Mouse (Mus musculus): Measurements from ENCODE around the gene Rab31.
"Not testable (repeated sequence)": the region's sequence is repeated elsewhere in the genome, so short reads cannot be mapped to it uniquely, and the experiment has no call there.

The Rab31 gene

GRCm38 (mm10) chr17:65639144-65639543 is 133.4 kb downstream of the Rab31 start:
- intact Hi-C loops (cut with DNase I): no loop called here

GRCm38 (mm10) chr17:65635715-65636360 is 136.7 kb downstream of the Rab31 start:
- intact Hi-C loops (cut with DNase I): no loop called here

- intact Hi-C loops (cut with DNase I): no loop called here
Observed at GRCm38 (mm10) chr17:65629943-65630342, 142.6 kb downstream of the Rab31 start.

DNA sequence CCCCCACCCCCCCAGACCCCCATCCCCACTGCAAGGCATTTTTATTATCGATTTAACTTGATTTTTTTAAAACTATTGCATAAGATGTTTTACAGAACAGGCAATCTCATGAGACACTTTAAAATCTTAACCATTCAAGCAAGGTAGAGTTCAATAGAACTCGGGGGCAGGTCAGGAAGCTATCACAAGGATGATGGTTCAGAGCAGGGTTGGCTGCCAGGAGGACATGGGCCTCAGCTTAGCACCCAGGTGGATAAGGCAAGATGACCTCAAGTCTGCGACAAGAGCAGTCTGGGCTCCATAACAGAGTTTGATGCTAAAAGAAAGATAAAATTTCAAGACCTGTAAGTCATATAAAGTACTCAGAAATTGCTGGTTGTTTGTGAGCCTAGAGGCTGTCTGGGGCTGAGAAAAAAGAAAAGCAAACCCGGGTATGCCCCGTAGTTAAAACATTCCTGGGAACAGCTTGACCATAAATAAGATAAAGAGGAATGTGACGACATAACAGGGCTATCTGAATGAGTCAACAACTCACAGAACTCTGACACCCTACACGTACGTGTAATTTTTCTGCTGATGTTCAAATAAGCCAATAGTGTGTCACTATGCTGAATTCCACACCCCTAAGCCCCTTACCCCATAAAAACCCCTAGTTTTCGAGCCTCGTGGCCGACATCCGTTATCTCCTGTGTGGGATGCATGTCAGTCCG is 143.6 kb downstream of the Rab31 start:
- intact Hi-C loops (cut with DNase I): not testable (repeated sequence)

DNA sequence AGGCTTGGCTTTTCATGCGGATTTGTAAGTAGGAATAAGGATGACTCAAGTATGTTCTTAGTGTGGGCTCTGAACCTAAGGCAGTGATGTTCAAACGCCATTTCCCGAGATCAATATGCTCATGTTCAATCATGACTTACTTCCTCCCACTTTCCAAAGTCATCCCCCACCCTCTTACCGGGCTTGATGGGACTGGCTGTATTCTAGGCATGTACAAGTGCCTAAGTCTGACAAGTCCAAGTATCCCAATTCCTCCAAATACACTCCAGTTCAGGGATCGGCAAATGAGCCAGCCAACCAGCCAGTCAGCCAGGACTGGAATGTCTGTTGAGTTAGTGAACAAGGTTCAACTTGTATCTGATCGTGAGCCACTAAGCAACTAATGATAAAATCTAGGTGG is 146.3 kb downstream of the Rab31 start:
- intact Hi-C loops (cut with DNase I): no loop called here

- intact Hi-C loops (cut with DNase I): no loop called here
Observed at GRCm38 (mm10) chr17:65625563-65625962, 147.0 kb downstream of the Rab31 start.

DNA sequence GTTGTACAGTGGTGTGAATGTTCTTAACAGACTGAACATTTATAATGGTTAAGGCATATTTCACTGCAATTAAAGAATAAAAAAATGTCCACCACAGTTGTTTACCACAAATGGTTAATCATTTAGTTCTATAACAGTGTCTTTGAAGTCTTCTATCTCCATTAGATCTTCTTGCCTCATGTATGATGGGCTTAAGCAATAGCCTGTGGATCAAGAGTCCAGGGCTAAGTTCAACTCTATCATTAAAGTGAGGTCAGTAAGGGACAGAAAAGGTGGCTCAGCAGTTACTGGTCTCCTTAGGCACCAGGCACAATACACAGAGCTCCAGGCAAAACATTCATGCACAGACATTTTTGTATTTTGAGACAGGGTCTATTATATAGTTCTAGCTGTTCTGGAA is 149.4 kb downstream of the Rab31 start:
- intact Hi-C loops (cut with DNase I): no loop called here

GRCm38 (mm10) chr17:65618431-65618830 is 154.1 kb downstream of the Rab31 start:
- intact Hi-C loops (cut with DNase I): no loop called here

- intact Hi-C loops (cut with DNase I): loop anchor here (2.0 kb wide), 1 partner anchor 31 kb away; no protein-coding TSS in a partner anchor
Observed at GRCm38 (mm10) chr17:65615678-65616077, 156.9 kb downstream of the Rab31 start.

DNA sequence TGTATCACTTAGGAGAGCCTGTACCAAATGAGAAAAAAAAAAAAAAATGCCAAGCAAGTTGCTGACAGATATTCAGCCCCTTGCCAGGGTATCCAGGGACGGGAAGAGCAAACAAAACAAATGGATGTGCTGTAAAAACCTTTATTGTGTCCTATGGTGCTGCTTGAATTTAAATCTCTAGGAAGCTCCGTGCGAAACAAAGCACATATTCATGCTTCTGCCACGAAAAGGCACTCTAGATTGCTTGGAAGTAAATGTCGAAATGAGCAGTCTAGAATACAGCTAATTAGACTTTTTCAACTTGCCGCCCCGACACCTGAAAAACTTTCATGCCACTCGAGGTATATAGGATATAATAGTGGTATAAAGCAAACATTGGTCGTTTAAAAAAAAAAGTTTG is 158.1 kb downstream of the Rab31 start:
- intact Hi-C loops (cut with DNase I): loop anchor here (2.0 to 5.0 kb wide), 3 partner anchors 32 to 168 kb away; partner anchors contain the start of gene Ppp4r1

- intact Hi-C loops (cut with DNase I): loop anchor here (2.0 to 5.0 kb wide), 3 partner anchors 33 to 169 kb away; partner anchors contain the start of gene Ppp4r1
Observed at GRCm38 (mm10) chr17:65613463-65614412, 158.8 kb downstream of the Rab31 start, which contains the start of gene Vapa. Gene Vapa (minus strand): TSS chr17:65613555.

DNA sequence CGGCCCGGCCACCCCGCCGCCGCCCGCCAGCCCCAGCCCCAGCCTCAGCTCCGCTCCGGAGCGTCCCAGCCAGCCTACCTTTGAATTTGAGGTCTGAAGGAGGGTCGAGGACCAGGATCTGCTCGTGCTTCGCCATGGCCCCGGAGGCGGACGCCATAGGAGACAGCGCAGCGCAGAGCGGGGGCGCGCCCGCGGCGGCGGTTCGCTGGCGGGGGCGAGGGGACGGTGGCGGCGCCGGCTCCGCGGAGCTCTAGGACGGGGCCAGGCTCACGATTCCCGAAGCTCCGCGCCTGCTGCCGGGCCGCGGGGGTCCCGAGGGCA is 159.4 kb downstream of the Rab31 start:
- intact Hi-C loops (cut with DNase I): loop anchor here (5.0 kb wide), 2 partner anchors 64 to 169 kb away; partner anchors contain the start of gene Ppp4r1

GRCm38 (mm10) chr17:65612391-65613141 is 160.0 kb downstream of the Rab31 start:
- intact Hi-C loops (cut with DNase I): loop anchor here (5.0 kb wide), 2 partner anchors 65 to 170 kb away; partner anchors contain the start of gene Ppp4r1

DNA sequence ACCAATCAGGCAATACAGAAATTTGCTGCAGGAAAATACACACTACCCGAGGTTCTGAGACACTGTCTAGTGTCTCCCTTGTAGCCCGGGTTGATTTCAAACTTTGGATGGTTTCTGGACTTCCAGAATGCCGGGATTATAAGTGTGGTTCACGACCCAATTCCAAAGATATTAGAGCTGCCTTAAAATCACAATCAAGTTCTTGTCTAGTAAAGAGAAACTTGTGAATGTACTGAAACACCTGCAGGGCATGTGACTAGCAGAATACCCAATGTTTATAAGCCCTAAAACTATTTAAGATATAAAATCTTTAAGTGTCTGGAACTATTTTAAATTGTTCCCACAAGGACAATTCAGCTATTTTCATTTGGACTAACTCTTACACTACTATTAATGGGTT is 160.8 kb downstream of the Rab31 start:
- intact Hi-C loops (cut with DNase I): loop anchor here (5.0 kb wide), 2 partner anchors 66 to 171 kb away; partner anchors contain the start of gene Ppp4r1

- intact Hi-C loops (cut with DNase I): no loop called here
Observed at GRCm38 (mm10) chr17:65608743-65609142, 163.8 kb downstream of the Rab31 start.

GRCm38 (mm10) chr17:65608312-65608687 is 164.3 kb downstream of the Rab31 start:
- intact Hi-C loops (cut with DNase I): no loop called here

DNA sequence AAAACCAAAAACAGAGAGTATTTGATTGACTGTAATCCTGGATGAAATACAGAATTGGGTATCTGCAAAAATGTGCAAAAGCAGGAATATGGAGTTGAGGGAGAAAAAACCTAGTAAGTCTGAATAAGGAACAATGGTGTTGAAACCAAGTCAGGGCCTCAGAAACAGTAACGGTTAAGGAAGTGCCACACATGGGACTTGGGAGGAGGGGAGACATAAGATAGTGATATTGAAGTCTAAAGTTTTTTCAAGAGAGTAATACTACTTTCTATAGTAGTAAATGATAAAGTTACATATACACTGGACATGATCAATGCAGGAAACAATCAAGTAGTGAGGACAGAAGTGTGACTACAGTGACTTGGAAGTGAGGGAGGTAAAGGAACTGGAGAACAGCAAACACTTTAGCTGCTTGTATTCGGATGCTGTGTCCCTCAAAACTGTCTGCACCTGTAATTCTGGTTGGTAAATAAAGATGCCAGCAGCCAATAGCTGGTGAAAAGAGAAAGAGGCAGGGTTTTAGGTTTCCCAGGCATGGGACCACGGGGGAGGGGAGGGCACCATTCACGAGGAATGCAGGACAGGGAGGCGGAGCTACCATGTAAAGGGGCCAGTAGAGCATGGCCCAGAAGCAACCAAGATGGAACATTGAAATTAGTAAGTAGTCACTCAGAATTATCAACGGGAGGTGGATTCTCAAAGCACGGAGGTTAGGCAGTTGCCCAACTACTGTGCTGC is 164.8 kb downstream of the Rab31 start:
- intact Hi-C loops (cut with DNase I): no loop called here

GRCm38 (mm10) chr17:65606014-65606413 is 166.5 kb downstream of the Rab31 start:
- intact Hi-C loops (cut with DNase I): no loop called here

GRCm38 (mm10) chr17:65604892-65605291 is 167.7 kb downstream of the Rab31 start:
- intact Hi-C loops (cut with DNase I): no loop called here

DNA sequence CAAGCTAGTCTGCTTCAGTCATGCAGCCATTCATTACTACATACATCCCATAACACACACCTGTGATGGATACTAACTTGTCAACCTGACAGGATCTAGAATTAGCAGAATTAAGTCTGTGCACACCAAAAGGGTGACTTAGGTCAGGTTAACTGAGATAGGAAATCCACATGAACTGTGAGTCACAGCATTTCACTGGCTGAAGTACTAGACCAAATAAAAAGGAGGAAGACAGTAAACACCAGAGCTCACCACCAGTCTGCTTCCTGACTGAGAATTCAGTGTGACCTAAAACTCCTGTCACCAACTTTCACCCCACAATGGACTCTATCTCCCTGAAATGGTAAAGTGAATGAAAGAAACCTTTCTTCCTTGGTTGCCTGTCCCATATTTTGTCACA is 168.2 kb downstream of the Rab31 start:
- intact Hi-C loops (cut with DNase I): no loop called here

All from adrenal gland (tissue).